Mouse (Mus musculus): ENCODE results near the gene Eda. TPM values are rescaled to one million over a fixed set of nuclear protein-coding genes. Genes with fewer than 3 reads are reported as not detected.
"Not testable (repeated sequence)": the region's sequence is repeated elsewhere in the genome, so short reads cannot be mapped to it uniquely, and the experiment has no call there.

The Eda gene
- total RNA-seq, 2 experiments from 2014 or later: 5.1 to 5.9 TPM

- DNase-seq (ENCODE audit: low spot score in 2 of 2): no peak
Measured at GRCm38 (mm10) chrX:100401657-100402056, 426.3 kb downstream of the Eda start.

DNA sequence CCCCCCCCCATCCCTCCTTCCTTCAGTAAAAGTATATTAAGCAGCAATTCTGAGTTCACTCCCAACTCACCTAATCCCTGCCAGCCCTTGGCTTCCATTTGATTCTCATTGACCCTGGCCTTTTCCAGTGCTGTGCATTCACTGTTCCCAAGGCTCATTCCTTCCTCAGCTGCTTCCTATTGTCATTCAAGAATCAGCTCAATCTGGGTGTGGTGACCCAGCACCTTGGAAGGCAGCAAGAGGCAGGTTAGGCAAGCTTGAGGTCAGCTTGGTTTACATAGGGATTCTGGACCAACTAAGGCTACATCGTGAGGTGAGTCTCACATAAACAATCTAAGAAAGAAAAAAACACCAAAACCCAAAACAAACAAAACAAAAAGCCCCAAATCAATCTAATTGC lies 433.8 kb downstream of the Eda start:
- no peak for DNase-seq (ENCODE audit: low spot score in 2 of 2)

GRCm38 (mm10) chrX:100428693-100429092 lies 453.3 kb downstream of the Eda start, which contains the start of gene Otud6a:
Otud6a (plus strand) TSS chrX:100429013.
- DNase-seq (ENCODE audit: low spot score in 2 of 2): no peak

DNA sequence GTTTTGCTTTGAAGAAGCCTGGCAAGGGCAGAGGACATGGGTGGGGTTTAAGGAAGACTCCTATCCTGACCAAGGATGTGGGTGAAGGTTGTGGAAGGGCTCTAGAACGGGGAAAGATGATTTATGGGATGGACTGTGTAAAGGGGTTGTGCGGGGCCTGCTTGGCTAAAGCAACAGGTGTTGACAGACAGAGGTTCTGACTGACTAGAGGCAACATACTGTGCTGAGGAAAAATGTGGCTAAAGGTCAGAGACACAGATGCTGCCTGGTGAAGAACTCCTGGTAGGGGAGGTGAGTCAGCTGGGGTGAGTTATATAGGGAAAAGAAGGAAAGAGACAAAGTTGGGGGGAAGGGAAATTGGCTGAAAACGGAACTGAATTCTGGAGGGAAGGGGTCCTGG lies 456.9 kb downstream of the Eda start:
- DNase-seq (ENCODE audit: low spot score in 2 of 2): no peak

DNA sequence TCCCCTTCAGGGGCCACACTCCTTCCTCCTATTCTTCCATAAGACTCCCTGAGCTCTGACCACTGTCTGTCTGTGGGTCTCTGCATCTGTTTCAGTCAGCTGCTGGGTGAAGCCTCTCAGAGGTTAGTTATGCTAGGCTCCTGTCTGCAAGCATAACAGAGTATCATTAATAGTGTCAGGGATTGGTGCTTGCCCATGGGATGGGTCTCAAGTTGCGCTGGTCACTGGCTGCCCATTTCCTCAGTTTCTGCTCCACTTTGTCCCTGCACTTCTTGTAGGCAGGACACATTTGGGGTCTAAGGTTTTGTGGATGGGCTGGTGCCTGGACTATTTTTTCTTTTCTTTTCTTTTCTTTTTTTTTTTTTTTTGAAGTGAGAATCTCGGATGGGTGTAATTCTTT lies 467.2 kb downstream of the Eda start, which contains the start of gene Awat2:
Gene Awat2, minus strand, starts transcription at position 101 of the 400 bp plus-strand sequence.
- DNase-seq (ENCODE audit: low spot score in 2 of 2): not testable (repeated sequence)

DNA sequence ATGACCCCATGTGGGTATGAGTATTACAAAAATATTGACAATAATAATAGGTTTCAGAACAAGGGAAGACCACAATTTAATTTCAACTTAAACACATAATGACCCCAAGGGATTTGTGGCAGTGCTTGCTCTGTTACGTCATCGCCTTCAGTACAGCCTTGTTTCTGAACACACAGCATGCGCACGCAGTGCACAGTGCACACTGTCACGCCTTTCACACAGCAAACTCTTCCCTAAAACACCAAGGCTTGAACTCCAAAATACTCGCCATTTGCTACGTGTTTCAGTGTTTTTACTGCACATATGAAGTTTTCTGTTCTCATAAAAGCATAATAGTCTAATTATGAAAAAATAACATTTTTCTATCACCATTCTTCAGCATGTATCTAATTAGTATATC lies 468.1 kb downstream of the Eda start:
- no peak for DNase-seq (ENCODE audit: low spot score in 2 of 2)

Small RNAs within 50 kb of the gene (microRNA-seq; reads per million reads assigned to microRNA genes)
- gene Mir676: 4,392 to 4,428 reads per million in 2 experiments

Other genes with a start within 250 kb of the Eda start
- gene Tmem28, start 154.6 kb upstream of the Eda start, total RNA-seq (2021): 10 to 100 TPM; 26.5 to 28.1 TPM

Data from layer of hippocampus, postnatal 14 days (tissue).